Mouse (Mus musculus) adipocyte (in vitro differentiated cells): ENCODE data around the gene Wnt2.

Experiments used
- DNase-seq: peaks from one replicate; pipeline ENCODE4 v3.0.0-alpha.2; 2016; ENCODE audit warnings: low spot score

Wnt2 gene

DNA sequence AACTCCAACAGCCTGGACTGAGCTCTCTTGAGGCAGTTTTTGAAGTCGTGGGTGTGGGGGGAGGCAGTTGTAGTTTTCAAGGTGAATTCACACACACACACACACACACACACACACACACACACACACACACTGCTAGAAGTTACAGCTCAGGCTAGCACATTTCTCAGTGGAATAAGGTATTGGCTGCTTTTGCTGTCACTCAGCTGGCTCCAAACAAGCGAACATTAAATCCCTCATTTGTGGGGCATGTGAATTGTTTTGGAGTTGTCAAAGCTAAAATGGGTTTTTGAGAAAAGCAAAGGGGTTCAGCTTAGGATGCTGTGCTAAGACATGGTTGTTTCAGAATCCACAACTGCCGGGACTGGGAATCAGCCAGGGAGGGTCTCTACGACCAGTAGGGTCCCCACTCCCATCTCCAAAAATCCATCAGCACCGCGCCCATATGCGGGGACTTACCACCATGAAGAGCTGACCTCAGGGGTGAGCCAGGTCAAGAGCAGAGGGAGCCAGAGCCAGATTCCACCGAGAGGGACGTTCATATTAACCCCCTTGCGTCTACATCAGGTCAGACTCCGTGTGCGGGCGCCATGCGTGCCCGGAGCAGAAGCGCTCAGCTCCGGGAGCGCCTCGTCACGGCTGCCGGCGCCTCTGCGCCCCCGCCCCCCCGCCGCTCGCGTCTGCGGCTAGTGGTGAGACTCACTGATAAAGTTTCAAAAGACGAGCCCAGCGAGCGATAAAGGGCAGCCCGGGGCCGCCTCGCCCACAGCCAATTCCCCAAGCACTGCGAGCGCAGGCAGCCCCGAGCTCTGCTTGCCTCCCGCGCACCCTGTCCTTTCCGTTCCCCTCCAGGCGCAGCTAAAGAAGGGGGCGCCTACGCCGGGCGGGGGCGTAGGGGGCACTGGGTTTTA is at the start of gene Wnt2:
Gene Wnt2, minus strand, starts transcription at position 840 of the 911 bp plus-strand sequence.
- no peak for DNase-seq

DNA sequence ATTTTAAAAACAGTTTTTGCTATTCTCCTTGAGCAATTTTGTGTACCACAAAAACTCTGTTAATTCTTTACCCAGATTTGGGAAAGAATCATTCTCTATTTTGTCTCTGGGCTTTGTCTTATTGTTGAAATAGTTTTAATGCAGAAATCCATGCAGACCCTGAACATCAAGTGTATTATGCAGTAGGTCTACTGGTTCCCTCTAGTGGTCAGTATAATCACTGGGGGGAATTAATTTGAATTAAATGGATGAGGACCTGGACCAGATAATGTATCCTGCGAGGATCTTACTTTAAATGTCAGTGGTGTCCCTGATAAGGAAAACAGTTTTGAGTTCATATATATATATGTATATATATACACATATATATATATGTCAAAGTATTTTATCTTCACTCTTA is 48.2 kb upstream of the Wnt2 start:
- DNase-seq, result peak; percentile 51

DNA sequence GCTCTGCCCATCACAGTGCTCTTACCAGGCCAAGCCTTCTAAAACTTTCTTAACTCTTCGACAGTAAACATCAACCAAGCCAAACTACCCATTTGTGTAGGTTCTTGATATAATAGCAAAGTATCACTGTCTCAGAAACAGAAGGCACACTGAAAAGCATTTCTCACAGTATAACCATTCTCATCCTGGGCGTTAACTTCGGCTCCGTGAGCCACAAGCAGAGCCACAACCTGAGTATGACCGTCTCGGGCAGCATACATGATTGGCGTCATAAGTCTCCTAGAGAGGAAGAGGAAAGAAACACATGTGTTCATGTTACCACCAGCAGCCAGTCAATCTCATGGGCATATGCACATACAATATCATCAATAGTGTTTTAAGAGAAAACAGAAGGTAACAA is 46.6 kb upstream of the Wnt2 start:
- no peak for DNase-seq

DNA sequence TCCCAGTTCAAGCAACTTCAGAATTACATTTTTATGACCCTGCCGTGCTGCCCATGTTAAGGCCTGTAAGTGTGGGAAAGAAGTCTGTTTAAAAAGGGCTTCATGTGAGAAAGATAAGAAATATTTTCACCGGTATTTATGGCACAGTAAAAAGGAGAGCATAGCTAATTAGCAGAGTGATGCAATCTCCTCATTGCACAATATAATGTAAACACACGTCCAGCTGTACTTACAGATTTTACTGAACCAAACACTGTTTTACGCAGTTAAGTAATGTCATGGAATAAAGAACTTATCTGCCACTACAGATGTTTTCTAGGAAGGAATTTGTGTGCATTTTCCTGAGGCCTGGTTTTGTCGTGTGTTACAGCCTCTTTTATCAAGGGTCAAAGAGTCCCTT is 46.2 kb upstream of the Wnt2 start:
- DNase-seq, result no peak

DNA sequence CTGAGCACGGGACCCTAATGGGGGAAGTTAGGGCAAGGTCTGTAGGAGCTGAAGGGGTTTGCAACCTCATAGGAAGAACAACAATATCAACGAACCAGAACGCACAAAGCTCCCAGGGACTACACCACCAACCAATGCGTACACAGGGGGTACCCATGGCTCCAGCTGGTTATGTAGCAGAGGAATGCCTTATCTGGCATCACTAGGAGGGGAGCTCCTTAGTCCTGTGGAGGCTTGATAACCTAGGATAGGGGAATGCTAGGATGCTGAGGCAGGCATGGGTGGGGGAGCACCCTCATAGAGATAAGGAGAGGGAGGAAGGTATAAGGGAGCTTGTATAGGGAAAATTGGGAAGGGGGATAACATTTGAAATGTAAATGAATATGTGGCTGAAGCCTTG is 27.5 kb upstream of the Wnt2 start:
- no peak for DNase-seq

DNA sequence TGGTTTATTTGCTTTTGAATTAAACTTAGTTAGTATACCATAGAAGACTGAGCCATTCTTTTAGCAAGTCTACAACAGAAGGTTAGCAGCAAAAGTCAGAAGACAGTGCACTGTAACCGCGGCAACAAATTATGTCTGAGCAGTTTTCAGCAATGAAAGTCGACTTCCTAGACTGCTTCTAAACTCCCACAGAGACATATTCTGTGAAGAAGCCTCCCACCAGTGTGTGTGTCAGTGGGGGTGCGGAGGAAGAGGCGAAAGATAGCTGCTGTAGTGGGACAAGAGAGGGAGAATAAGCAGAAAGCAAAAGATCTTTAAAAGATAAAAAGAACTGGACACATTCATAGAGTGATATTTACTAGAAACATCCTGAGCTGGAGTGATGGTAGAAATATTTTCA is 21.3 kb upstream of the Wnt2 start:
- no peak for DNase-seq

DNA sequence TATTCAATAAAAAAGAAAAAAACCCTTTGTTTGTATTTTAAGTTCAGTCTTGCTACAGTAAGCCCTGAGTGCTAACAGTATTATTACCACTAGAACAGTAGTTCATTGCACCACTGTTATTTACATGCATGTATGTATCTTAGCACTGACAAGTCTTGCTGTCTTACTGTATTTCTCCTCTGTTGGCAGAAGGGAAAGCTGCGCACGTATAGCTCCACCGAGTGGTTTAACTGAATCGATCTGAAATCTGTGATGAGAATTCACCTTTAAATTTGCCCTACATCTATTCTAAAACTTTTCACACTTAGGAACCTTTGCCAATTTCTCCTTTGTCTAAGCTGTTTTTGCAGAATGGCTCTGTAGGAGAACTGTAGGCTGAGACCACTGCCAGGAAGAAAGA is 13.9 kb upstream of the Wnt2 start:
- no peak for DNase-seq

DNA sequence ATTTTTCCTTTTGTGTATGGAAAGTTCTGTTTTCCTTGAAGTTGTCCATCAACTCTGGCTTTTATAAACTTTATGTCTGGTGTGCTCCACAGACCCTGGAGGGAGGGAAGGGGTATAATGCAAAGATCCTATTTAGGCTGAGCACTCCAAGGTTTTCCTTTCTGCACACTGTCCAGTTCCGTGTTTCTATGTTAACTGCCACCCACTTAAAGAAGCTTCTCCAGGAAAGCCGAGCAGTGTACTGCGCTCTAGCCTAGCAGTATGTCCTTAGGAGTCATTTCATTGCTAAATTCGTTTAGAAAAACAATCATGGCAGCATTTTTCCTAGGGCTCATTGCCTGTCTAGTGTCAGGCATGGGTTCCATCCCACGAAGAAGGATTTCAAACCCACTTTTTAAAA is 12.8 kb upstream of the Wnt2 start:
- DNase-seq, result no peak

DNA sequence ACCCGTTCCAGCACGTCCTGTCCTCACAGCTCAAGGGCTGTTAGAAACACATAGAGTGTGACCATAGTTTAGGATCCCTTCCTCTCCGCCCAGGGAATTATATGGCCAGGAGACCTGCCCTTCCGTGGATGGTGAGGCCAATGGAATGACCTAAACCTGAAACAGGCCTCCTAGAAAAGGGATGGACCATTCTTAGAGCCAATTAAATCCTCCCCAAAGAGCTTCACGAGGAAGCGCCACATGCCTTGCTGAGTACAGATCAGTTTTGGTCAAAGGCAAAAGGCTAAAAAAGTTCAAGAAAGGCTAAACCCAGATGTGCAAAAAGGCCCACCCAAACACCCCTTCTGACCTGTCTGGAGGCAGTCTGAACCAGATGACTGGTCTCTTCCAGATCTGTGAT is 1.9 kb upstream of the Wnt2 start:
- DNase-seq, result no peak

DNA sequence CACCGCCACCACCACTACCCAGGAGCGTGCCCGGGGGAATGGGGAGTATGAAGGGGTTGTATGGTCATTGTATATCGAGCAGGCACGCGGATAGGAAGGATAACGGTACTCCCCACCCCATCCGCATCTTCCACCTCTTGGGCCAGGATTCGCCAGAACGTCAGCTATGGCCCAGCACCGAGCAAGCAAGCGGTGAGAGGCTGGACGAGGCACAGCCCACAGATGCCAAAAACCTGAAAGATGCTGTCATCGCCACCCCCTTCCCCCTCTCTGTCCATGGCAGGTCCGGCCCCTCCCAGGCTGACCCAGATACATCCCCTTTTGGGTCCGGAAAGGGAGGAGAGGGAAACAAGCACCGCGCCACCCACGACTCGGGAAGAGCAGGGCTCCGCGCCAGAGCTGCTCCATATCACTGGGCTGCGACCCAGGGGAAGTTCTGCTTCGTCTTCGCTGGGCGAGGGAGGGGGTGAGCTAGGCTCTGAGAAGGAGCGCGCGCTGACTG is 1.2 kb upstream of the Wnt2 start:
- DNase-seq, result no peak

DNA sequence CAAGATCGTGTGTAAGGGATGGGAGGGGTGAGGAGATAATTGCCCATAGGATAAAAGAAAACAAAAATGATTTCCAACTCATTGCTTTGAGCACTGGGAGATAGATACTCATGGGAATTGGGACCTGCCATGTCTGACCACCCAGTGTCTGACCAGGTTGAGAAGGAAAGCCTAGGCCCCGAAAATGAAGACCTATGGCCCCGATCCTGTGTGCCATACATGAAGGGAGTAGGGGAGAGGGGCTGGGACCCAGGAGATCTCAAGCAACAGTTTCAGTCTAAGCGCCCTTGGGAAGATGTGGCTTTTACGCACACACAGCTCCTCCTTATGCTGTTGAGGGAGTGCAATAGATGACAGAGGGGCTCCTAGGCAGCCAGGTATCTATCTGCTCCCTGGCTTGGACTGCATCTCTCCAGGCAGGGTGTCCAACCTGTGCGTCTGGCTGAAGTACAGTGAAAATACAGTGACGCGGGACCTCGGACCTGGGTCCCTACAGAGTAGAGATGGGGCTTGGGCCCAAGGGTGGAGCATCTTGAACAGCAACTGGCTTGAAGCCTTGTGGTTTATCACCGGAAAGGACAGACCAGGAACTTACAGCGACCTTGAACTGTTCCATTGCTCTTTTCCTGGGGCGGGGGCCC is 603 bp upstream of the Wnt2 start:
- no peak for DNase-seq

DNA sequence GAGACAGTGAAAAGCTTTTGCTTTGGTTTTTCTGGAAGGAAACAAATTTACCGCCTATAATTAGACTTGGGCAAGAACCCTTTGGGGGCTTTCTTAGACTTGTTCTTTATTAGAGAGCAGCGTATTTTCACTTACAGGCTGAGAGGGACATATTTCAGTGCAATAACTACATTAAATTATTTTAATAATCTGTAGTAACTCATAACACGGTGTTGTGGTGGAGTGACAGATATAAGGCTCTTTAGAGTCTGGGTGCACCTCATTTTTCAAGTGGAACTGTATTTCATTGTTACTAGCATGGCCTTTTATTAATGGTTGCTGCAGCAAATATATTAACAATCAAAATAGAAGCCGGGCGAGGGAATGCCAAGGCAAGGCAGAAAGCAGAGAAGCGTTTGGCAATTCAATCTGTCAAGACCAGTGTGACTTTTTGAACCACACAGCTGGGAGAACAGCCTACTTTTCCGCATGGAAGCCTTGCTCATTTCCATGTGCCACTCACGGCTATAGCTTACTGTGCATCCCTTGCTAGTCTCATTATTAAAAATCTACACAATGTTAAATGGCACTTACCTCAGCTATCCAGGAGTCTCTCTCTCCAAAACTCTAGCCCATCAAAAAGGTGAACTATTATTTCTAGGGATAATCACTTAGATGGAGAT is 6.1 kb downstream of the Wnt2 start:
- DNase-seq, result no peak

DNA sequence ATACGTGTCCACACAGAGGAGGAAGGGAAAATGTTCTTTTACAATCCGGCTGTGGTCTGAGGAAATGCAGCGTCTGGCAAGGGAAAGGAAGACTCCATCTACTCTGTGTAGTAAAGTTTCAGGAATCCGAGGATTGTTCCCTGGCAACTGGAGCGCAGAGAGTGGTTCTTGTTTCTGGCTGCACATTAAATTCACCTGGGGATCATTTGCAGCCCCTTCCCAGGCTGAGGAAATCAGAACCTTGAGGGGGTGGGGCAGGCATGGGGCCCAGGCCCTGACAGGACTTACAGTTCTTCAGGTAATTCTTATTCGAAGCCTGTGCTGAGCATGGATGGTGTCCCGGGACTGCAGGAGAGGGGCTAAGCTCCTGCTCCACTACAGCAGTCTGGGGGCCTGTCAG is 17.0 kb downstream of the Wnt2 start:
- no peak for DNase-seq

DNA sequence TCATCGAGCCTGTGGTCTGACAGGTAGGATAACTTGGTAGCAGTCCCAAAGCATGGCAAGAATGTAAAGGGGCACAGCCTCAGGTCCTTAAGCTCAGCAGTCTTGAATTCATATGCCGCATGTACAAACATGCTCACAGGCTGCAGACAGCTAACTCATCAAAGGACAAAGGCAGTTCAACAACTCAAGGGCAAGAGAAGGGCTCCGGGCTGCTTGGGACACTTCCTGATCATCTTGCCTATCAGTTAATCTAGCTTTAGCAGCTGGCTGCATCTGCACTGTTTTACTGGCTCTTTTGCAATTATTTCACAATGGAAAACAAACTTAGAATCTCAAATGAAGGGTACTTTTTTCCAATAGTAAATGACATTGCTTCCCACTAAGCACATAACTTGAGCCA is 23.0 kb downstream of the Wnt2 start:
- DNase-seq, result no peak

DNA sequence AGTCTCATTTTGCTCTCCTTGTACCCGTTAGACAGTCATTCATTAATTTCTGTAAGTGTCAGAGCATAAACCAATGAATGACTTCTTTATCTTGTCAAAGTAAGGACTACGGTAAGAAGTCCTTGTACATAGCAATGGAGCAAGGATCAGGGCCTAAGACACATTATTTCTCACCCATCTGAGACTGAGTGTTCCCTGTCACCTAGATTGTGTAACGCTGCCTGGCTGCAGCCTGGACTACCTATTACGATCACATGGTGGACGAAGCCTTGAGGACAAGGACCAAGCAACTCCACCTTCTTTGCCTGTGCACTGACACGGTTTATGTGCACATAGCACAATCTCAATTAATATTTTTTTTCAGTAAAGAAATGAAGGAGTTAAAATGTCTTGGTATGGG is 28.3 kb downstream of the Wnt2 start:
- no peak for DNase-seq

DNA sequence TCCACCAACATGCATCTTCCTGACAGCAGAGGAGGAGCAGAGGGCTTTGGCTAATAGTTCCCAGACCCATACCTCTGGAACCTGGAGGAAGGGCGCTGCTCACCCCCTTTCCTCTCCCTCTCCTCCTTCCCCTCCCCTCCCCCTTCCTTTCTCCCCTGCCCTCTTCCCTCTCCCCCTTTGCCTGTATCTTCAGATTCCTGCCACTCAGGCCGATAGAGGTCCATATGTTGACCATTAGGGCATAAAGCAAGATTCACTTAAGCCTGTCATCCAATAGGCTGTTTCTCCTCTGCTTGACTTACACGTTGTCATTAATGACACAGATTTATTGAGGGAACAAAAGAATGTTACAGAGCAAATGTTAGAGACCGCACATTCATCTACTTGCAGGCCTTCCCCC is 31.9 kb downstream of the Wnt2 start:
- DNase-seq, result no peak

DNA sequence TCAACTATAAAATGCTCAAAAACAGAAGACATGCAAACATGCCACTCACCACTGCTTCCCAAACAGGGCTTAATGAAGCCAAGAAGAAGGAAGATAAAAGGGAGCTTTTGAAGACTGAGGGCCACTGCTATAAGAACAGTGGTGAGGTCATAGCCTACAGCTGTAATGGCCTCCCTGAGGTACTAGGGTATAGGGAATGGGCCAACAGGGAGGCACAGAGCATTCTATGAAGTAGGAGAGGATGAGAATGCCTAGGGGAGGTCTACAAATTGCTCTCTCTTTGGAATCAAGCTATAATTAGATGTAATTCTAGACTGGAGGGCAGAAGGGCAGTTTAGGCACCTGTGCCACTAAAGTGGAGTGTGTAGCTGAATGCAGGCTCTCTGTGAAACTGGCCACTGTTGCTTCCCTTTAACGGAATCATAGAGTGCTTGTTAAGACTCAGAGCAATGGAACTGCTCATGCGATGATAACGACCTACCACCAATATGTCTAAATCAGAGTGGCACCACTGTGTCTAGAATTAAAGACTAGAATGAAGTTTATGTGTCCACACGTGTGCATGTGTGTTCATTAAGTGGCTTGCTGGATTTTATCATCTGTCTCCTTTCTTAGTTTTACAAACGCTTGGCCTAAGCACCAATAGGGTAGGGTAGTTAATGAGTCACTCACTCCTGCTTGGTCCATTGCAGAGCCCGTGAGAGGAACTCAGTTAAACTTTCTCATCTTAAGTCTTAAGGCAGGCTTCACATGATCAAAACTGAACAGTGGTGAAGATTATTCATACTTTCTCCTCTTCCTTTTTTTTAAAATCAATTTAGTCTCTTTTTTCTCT is 35.2 kb downstream of the Wnt2 start:
- DNase-seq, result no peak

DNA sequence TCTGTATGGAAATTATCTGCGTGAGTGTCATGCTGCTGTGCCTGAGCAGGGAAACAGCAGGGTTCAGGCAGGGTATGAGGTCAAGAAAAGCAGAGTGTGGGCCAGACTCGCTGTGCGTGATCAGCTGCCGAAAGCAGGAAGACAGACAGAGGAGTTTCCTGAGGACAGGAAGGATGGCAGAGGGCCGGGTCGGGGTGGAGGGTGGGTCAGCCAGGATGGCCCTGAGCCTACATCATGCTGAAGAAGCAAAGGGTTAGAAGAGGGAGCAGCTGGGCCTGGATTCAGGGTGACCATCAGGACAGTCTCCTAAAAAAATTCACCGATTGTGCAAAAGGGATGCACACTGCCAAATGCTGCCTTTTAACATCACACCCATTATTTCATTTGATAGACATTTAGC is 38.8 kb downstream of the Wnt2 start:
- DNase-seq, result no peak

DNA sequence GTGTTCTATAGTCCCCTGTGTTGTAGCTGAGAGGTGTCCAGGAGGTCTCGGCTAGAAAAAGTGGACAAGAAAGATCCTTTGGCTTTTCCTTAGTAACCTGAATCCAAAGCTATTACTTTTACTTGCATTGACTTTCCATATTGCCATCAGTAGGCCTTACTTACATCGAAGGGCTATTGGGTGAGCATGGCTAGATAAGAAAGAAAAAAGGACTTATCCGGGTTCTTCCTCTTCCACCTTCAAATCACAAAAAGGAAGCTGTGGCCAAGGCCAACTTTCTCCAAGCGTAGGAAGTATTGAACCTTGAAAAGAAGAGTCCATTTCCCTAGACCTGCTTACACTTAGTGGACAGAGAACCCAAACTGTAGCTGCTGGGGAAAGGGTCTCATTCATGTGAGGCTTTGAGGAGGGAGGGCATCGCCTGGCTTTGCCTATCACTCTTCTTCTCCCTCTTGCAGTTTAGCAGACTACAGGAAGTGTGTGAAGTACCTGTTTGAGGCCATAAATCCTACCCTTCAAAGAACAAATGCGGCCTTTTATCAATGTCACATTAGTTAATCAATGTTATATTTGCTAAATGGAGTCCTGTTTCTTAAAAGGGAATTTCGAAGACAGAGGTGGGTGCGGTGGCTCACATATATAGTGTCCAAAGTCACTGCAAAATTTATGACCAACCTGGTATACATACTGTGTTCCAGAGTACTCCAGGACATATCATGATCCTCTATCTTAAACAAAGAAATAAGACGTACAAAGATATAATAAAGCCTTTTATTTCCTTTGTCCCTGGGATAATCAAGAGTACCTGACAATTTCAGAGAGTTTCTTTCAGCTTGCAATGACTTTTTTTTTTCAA is 40.0 kb downstream of the Wnt2 start:
- DNase-seq, result no peak

DNA sequence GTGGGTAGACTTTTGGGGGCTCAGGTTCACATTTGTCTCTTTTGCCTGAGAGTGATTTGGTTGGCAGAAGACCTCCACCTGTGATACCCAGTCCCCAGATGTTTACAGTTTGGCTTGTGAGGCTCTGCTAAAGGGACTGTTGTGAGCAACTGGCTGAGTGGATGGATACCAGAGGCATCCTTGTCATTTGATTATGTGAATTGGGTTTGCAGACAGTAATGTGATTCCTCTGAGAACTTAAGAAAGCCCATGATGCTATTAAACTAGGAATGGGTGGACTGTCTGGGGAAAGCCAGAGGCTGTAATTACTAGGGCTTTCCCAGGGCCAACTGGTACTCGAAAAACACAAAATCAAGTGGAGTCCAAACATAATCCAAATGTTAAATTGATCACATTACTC is 51.0 kb downstream of the Wnt2 start:
- DNase-seq, result no peak

DNA sequence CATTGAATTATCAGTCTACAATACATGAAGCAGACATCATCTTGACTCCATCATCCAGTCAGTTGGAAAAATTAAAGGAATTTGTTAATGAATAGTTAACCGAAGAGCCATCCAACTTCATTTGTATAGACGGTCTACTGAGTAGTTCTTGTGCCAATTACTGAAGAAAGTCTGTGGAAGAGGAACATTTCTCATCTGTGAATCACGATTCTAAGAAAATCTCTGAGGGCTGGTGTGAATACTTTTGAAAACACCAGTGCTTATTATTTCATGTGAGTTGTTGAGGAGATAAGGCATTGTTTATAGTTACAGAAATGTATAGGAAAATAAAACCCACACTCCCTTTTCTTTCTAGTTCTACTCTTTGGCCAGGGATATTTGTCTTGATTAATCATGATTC is 51.5 kb downstream of the Wnt2 start:
- DNase-seq, result no peak
